Mouse (Mus musculus): ENCODE results near the gene Gm45234.

DNA sequence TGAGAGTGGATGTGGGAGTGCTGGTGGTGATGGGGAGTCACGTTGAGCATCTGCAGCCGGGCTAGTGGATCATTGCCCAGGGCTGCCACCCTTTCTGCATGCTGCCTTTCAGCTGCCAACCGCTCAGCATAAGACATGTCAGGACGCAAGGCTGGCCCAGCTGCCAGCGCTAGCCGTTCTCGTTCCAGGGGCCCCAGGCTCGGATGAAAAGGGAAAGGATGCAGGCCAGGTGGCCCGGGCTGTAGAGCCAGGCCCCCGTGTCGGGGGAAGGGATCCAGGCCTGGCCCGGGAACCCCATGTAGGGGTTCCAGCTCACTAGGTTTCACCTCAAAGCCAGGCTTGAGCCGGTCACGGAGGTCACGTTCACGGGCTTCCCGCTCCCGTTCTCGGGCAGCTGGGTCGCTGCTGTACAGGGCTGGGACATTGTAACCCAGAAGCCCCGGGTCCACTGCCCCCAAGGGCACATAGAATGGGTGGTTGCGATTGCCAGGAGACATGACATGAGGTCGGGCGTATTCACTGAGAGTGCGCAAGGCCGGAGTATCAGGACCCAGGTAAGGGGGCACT is 11.0 kb downstream of the Gm45234 start:
- no peak for TF ChIP-seq POLR2A (IDR thresholded peaks at IDR 0.05; ENCODE audit: borderline replicate concordance, control insufficient read depth, low read depth, low read length)
- TF ChIP-seq CTCF (IDR thresholded peaks at IDR 0.05; ENCODE audit: control insufficient read depth, insufficient read depth, low read length) = no peak

Data from bone marrow, adult 2 months (tissue).